Mouse (Mus musculus) C2C12 (cell line): Measurements from ENCODE around the gene Itgb2.

Experiments used
- CTCF ChIP-seq: IDR thresholded peaks from one replicate; pipeline ENCODE4 v1.5.1; 2011; ENCODE audit not compliant: control insufficient read depth, insufficient read depth, insufficient read length
- FOSL1 ChIP-seq: IDR thresholded peaks from one replicate; pipeline ENCODE4 v1.8.0; 2011; ENCODE audit warnings: mild to moderate bottlenecking, low read length; ENCODE audit not compliant: poor library complexity, insufficient read depth, severe bottlenecking
- MYOD1 ChIP-seq: IDR thresholded peaks from one replicate; pipeline ENCODE4 v1.6.1; 2011; ENCODE audit warnings: low read depth; ENCODE audit not compliant: control insufficient read depth, insufficient read length
- MYOG ChIP-seq: IDR thresholded peaks from one replicate; pipeline ENCODE4 v1.6.1; 2011; ENCODE audit not compliant: control insufficient read depth, insufficient read length; ENCODE audit errors: extremely low read depth

DNA sequence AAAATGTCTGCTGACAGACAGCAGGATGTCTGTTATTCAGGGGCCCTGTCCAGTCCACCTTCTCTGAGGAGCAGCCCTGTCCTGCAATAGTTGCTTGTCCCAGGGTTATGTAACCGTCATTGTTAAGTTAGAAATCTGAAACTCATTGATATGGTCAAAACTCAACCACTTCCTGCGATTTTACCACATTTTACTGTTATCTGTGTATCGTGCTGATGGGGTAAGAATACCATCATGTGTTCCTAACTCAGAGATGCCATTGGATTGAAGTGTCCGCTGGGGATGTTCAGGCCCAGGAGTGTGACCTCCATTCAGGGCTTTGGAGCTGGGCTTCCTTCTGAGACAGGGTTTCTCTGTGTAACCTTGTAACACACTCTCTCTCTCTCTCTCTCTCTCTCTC lies 24.9 kb downstream of the Itgb2 start:
- TF ChIP-seq CTCF = no peak
- no peak for TF ChIP-seq FOSL1
- TF ChIP-seq MYOG = no peak
- TF ChIP-seq MYOD1 = no peak
